Mouse (Mus musculus): ENCODE data around the gene Tlr9.

Gene Tlr9

GRCm38 (mm10) chr9:106231816-106232215 lies 9.4 kb downstream of the Tlr9 start:
- DNase-seq (ENCODE audit: low read depth, low spot score) = no peak

- no peak for DNase-seq (ENCODE audit: low read depth, low spot score)
Observed at GRCm38 (mm10) chr9:106232956-106233355, 10.6 kb downstream of the Tlr9 start.

GRCm38 (mm10) chr9:106233953-106234352 lies 11.6 kb downstream of the Tlr9 start:
- no peak for DNase-seq (ENCODE audit: low read depth, low spot score)

- DNase-seq (ENCODE audit: low read depth, low spot score) = no peak
Observed at GRCm38 (mm10) chr9:106235194-106235830, 12.9 kb downstream of the Tlr9 start.

- DNase-seq (ENCODE audit: low read depth, low spot score) = no peak
Observed at GRCm38 (mm10) chr9:106236156-106236817, 13.9 kb downstream of the Tlr9 start.

- no peak for DNase-seq (ENCODE audit: low read depth, low spot score)
Observed at GRCm38 (mm10) chr9:106236818-106237211, 14.4 kb downstream of the Tlr9 start.

- DNase-seq (ENCODE audit: low read depth, low spot score) = no peak
Observed at GRCm38 (mm10) chr9:106237401-106237800, 15.0 kb downstream of the Tlr9 start.

GRCm38 (mm10) chr9:106237878-106238277 lies 15.5 kb downstream of the Tlr9 start:
- no peak for DNase-seq (ENCODE audit: low read depth, low spot score)

- DNase-seq (ENCODE audit: low read depth, low spot score) = no peak
Observed at GRCm38 (mm10) chr9:106241541-106242164, 19.3 kb downstream of the Tlr9 start.

- no peak for DNase-seq (ENCODE audit: low read depth, low spot score)
Observed at GRCm38 (mm10) chr9:106242813-106243488, 20.6 kb downstream of the Tlr9 start.

GRCm38 (mm10) chr9:106249550-106249949 lies 27.2 kb downstream of the Tlr9 start:
- no peak for DNase-seq (ENCODE audit: low read depth, low spot score)

- no peak for DNase-seq (ENCODE audit: low read depth, low spot score)
Observed at GRCm38 (mm10) chr9:106250245-106250644, 27.8 kb downstream of the Tlr9 start.

- DNase-seq (ENCODE audit: low read depth, low spot score) = no peak
Observed at GRCm38 (mm10) chr9:106251066-106251465, 28.7 kb downstream of the Tlr9 start.

- no peak for DNase-seq (ENCODE audit: low read depth, low spot score)
Observed at GRCm38 (mm10) chr9:106254001-106254400, 31.6 kb downstream of the Tlr9 start.

GRCm38 (mm10) chr9:106258412-106258811 lies 36.0 kb downstream of the Tlr9 start:
- DNase-seq (ENCODE audit: low read depth, low spot score) = no peak

GRCm38 (mm10) chr9:106258990-106259389 lies 36.6 kb downstream of the Tlr9 start:
- DNase-seq (ENCODE audit: low read depth, low spot score) = no peak

GRCm38 (mm10) chr9:106261058-106261457 lies 38.7 kb downstream of the Tlr9 start:
- DNase-seq (ENCODE audit: low read depth, low spot score) = no peak

GRCm38 (mm10) chr9:106261491-106261890 lies 39.1 kb downstream of the Tlr9 start:
- DNase-seq (ENCODE audit: low read depth, low spot score) = no peak

GRCm38 (mm10) chr9:106262075-106262474 lies 39.7 kb downstream of the Tlr9 start:
- DNase-seq (ENCODE audit: low read depth, low spot score) = no peak

- no peak for DNase-seq (ENCODE audit: low read depth, low spot score)
Observed at GRCm38 (mm10) chr9:106263381-106263924, 41.1 kb downstream of the Tlr9 start.

- no peak for DNase-seq (ENCODE audit: low read depth, low spot score)
Observed at GRCm38 (mm10) chr9:106265358-106266075, 43.1 kb downstream of the Tlr9 start.

Measured in brain, embryonic 18.5 days (tissue).